Mouse (Mus musculus) gastrocnemius, adult 18-20 months (tissue): ENCODE data around the gene Rtp3. TPM values are rescaled to one million over a fixed set of nuclear protein-coding genes. Genes with fewer than 3 reads are reported as not detected.
A peak's percentile ranks its signal among the peaks of the same experiment; 100 is the strongest.

ENCODE experiments used
- DNase-seq: peaks from one replicate; pipeline ENCODE4 v3.0.0; 2021; ENCODE audit warnings: low spot score
- total RNA-seq, 2 experiments: library from RNA; stranded (reverse); gene quantifications; 2 replicates each; pipeline ENCODE4 v1.2.3; 2021

Gene Rtp3
- total RNA-seq, 2 experiments from 2014 or later, result 0.94 to 2.4 TPM

DNA sequence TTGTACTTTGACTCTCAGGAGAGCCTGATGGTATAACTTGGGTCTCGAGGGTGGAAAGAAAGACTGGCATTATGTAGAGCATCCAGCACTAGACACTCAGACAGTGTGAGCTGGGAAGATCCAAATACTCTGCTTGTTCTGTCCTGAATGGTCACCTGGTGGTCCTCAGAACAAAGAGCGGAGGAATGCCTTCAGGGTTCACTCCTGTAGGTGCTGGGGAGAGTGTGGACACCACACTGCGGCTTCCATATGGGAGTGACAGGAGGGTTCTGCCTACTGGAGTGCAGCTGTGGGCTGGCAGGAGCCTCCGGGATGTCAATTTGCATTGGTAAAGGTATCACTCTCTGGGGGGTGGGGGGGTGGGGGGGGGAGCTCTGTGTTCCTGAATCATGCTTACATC is 8.0 kb downstream of the Rtp3 start:
- no peak for DNase-seq

DNA sequence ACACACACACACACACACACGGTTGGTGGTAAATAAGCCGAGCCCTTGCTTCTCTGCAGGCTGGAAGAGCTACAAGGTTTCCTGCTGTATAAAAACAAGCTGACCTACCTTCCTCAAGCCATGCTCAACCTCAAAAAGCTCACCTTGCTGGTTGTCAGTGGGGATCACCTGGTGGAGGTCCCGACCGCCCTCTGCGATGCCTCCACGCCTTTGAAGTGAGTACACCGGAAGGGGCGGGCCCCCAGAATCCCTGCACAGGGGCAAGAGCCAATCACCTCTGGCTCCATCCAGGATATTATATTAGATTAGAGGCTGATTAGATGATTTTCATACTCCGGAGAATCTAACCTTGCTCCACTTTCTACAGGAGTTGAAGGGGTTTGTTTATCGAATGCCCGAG is 11.0 kb downstream of the Rtp3 start:
- no peak for DNase-seq

GRCm38 (mm10) chr9:110965910-110966231 is 24.5 kb downstream of the Rtp3 start:
- DNase-seq, result no peak

DNA sequence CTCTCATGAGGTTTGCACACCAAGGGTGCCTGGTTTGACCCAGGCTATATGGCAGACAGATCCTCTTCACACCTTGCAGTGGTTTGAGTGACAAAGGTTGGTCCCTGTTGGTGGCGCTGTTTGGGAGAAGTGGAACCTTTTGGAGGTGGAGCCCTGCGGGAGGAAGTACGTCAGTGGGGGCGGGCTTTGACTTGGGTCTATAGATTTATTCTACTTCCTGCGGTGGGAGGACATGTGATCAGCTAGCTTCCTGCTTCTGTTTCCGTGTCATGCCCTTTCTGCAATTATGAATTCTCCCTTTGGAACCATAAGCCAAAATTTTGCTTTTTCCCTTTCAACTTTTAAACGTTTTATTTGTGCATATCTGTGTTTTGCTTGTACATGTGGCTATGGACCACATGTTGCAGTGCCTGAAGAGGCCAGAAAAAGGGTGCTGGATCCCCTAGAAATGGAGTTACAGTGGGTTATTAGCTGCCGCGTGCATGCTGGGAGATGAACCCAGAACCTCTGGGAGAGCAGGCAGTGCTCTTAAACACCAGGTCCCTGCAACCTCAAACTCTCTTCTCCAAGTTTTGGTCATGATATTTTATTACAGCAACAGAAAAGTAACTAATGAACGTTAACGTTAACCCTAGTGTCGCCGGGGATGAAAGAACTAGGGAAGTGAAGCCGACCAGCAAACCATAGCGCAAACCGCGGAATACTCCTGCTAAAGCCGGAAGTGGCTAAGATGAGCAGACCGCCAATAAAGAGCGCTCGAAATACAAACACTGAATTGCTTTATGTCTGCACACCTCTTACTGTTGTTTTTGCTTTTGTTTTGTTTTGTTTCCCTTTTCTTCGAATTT is 25.1 kb downstream of the Rtp3 start:
- DNase-seq, result no peak

GRCm38 (mm10) chr9:110963566-110964115 is 26.7 kb downstream of the Rtp3 start:
- DNase-seq, result peak; percentile 43

DNA sequence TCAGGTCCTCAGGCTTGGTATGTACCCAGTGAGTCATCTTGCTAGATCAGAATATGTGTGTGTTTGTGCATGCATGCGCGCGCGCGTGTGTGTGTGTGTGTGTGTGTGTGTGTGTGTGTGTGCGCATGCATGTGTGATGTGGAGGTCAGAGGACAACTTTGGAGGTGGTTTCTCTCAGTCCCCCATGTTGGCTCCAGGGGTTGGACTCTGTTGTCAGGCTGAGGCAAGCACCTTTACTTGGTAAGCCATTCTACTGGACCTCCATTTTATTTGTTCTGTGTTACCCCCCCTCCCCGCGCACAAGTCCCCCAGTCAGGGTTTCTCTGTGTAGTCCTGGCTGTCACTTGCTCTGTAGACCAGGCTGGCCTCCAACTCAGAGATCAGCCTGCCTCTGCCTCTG is 29.0 kb downstream of the Rtp3 start:
- no peak for DNase-seq

- no peak for DNase-seq
These were observed 29.9 kb downstream of the Rtp3 start for GRCm38 (mm10) chr9:110960230-110961149.

DNA sequence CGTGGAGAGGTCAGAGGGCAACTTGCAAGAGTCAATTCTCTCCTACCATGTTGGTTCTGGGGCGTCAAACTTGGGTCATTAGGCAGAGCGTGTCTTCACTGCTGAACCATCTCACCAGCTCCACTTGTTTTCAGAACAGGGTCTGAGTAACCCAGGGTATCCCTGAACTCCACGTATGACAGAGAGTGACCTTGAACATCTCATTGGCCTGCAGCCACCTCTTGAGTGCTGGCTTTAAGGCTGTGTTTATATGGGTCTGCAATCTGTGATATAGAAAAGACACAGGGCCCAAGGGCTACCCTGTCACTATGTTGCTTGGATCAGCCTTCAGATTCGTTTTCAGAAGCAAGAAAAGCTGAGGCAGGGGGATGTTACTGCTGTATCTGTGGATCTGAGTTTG is 30.7 kb downstream of the Rtp3 start:
- DNase-seq, result no peak

- DNase-seq, result peak; percentile 58
These were observed 34.4 kb downstream of the Rtp3 start for GRCm38 (mm10) chr9:110955962-110956361.

DNA sequence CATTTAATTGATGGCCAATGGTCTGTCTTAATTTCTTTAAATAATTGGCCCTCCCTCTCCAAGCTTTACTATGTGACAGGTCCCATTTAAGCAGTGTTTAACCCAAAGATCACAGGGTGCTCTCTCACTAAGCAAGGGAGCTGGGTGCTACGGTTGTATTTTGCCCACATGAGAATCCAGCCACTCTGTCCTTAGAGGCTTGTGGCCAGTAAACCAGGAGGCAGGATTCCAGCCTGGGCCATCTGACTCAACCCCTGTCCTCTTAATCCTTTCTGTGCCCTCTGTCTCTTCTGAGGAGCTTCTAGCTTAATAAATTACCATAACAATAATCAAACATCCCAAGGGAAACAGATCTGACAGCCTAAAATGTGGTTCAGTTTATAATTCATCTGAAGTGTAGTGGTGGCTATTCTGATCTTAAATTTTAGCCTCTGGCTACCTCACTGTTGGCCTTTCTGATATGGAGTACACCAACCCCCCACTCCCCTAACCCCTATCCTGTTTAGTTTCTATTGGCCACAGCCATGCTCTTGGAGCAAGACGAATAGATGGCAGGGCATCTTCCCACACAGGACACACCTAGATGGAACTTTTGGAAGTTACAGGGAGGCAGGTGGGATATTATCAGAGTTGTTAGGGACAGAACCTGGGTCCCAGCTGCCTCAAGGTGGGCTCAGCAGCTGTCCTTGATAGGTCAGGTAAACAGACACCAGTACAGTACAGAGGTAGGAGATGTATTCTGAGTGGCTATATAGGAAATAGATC is 35.5 kb downstream of the Rtp3 start:
- peak; percentile 32 for DNase-seq

GRCm38 (mm10) chr9:110953550-110954461 is 36.6 kb downstream of the Rtp3 start:
- peak; percentile 87 for DNase-seq

DNA sequence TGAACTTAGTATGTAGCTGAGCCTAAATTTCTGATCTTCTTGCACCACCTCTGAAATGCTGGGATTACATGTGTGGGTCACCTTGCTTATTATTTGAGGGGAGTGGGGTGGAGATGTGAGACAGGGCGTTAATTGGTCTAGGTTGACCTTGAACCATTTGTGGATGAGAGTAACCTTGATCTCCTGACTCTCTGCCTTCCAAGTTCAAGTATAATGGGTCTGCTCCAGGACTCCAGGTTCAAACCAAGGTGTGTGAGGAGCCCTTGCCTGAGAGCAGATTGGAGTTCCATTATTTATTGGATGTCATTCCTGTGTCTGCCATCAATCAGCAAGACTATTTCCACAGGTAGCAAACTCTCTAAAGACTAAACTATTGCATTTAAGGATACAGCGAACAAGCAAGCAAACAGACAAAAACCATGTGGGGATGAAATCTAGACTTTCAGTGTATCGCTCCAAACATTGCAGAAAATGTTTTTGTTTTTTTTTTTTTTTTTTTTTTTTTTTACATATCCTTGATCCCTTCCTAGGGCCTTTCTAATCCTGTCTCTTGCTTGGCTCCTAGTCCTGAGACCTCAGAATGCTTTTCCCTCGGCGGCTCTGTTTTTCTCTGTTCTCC is 37.3 kb downstream of the Rtp3 start:
- no peak for DNase-seq

DNA sequence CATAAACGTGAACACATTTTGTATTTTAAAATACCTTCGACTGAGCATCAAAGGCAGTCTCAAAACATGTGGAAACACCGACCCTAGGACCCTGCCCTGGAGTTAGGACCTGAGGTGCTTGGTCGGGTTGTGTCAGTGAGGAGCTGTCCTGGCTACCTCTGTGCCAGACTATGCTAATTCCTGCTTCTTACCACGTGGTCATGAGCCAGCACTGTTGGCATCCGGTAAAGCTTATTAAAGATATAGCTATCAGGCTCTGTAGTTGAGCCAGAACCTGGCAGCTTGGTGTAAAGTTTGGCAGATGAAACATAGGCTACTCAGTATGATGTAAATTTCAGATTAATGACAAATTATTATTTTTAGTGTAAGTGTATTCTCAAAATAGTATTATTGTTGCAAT is 38.0 kb downstream of the Rtp3 start:
- DNase-seq, result peak; percentile 14

GRCm38 (mm10) chr9:110951866-110952265 is 38.5 kb downstream of the Rtp3 start:
- no peak for DNase-seq

GRCm38 (mm10) chr9:110951397-110951796 is 39.0 kb downstream of the Rtp3 start, which contains the start of gene Lrrc2:
Gene Lrrc2 (plus strand): TSS chr9:110951545.
- no peak for DNase-seq

DNA sequence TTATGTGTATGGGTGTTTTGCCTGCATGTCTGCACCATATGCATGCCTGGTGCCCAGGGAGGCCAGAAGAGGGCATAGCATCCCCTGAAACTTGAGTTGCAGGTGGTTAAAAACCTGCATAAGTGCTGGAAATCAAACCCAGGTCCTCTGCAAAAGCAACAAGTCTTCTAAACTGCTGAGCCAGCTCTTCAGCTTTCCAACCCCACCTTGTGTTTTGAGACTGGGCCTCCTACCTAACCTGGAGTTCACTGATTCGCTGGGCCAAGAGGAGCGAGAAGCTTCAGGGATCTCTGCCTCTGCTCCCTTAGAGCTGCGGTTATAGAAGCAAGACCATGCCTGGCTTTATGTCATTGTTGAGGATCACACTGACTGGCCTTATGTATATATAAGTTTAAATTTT is 40.3 kb downstream of the Rtp3 start:
- no peak for DNase-seq

DNA sequence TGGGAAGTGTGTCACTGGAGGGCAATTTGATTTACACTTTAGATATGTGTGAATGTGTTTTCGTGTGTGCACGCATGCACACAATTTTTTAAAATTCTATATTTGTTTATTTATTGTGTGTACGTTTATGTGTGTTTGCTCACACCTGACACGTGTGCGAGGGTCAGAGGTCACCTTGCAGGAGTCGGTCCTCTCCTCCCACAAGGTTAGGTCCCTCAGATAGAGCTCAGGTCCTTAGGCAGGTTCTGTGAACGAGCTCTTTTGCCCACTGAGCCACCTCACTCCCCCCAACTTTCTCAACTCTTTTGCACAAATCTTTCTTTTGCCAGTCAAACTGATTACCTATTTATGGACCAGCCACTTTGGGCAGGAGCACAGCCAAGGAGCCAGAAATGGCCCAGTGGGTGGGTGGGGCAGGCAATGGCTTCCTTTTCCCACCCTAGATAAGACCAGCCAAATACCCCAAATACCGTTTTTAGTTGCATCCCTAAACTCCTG is 41.5 kb downstream of the Rtp3 start:
- DNase-seq, result no peak

GRCm38 (mm10) chr9:110947900-110948299 is 42.5 kb downstream of the Rtp3 start:
- no peak for DNase-seq

DNA sequence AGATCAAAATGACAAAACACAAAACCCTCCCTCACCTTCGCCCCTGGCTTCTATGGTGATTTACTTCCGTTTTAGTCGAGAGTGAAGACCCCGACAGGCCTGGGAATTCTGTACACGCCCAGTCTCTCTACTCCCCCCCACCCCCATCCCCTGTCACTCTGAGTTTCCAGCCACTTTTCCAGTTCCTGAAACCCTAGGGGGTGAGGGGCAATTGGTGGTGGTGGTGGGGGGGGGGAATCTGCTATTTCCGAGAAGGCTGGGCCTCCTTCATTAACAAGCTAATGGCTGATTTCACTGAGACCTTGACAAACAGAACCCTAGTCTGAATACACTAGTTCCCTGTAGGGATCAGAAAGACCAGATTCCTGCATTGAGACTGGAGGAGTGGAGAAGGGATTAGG is 43.1 kb downstream of the Rtp3 start:
- DNase-seq, result no peak

DNA sequence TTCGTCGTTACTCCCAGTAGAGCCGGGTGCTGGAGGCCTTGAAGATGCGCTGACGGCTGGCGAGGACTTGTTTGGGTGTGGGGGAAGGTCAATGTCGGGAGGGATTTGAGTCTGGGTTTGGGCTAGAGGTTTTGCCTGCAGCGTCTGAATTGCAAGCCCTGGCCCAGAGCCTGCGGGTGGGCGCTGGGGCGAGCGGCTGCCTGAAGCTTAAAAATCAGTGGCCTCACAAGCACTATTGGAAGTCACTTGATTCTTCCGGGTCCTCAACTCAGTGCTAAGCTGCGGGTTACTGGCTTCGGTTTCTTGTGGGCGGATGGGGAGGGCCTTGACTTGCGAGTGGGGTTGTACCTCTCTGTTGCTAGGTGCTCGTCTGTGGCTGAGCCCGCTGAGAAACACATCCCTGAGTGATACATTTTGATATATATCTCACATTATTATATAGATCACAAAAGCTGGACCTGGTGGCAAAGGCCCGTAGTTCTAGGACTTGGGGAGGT is 43.8 kb downstream of the Rtp3 start:
- no peak for DNase-seq
